Mouse (Mus musculus) G1E (cell line): ENCODE measurements around the gene Kcnk5.

ENCODE experiments used
- CTCF ChIP-seq: IDR thresholded peaks from 2 replicates; pipeline ENCODE4 v1.5.1; 2012; ENCODE audit warnings: low read depth, low read length, inconsistent platforms, mixed read lengths
- GATA1 ChIP-seq: IDR thresholded peaks from 2 replicates; pipeline ENCODE4 v1.6.1; 2012; ENCODE audit warnings: borderline replicate concordance, low read length, inconsistent platforms, mixed read lengths

GRCm38 (mm10) chr14:20147854-20148253, 33.8 kb downstream of the Kcnk5 start:
- no peak for TF ChIP-seq CTCF
- TF ChIP-seq GATA1: no peak
